Mouse (Mus musculus) embryonic fibroblast, embryonic 13.5 days (primary cell): ENCODE results near the gene Pitx3. TPM values are rescaled to one million over a fixed set of nuclear protein-coding genes. Genes with fewer than 3 reads are reported as not detected.

Experiments
- H3K27ac ChIP-seq: 2 replicates; pipeline ENCODE4 v1.5.1; 2012; ENCODE audit warnings: low read length, control low read depth, inconsistent platforms; ENCODE audit not compliant: insufficient read depth
- H3K4me1 ChIP-seq: 2 replicates; pipeline ENCODE4 v1.6.1; 2011; ENCODE audit warnings: low read length; ENCODE audit not compliant: control insufficient read depth, insufficient read depth
- H3K4me3 ChIP-seq: 2 replicates; pipeline ENCODE4 v1.5.1; 2011; ENCODE audit warnings: mild to moderate bottlenecking, control low read depth, low read length; ENCODE audit not compliant: insufficient read depth
- CTCF ChIP-seq: IDR thresholded peaks from 2 replicates; pipeline ENCODE4 v1.5.1; 2011; ENCODE audit warnings: mild to moderate bottlenecking, control low read depth, low read length, moderate library complexity, borderline replicate concordance; ENCODE audit not compliant: insufficient read depth
- POLR2A ChIP-seq: IDR thresholded peaks from 2 replicates; pipeline ENCODE4 v1.6.1; 2011; ENCODE audit warnings: low read depth, mild to moderate bottlenecking, control low read depth, low read length, moderate library complexity
- polyA plus RNA-seq: library from polyadenylated mRNA; stranded (reverse); fragments of >200 nt; gene quantifications from 2 replicates; pipeline ENCODE4 v1.2.4, GENCODE M21; 2011; ENCODE audit warnings: low read depth; ENCODE audit not compliant: missing spikeins, insufficient read length

The Pitx3 gene
- polyA plus RNA-seq, 1 experiment: not detected

DNA sequence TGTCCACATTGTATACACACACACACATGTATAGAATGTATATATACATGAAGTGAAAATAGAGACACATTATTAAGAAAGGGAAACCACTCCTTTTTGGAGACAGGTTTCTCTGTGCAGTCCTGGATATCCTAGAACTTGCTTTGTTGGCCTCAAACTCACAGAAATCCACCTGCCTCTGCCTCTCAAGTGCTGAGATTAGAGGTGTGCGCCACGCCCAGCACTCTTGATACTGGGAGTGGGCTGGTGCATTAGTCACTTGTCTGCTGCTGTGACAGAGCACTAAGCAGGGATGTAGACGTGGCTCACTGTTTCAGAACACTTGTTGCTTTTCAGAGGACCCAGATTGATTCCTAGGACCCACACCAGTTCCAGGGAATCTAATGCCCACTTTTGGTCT is 17.8 kb upstream of the Pitx3 start:
- no peak for TF ChIP-seq CTCF
- no peak for TF ChIP-seq POLR2A
- Histone ChIP-seq H3K4me1 (no peaks in the 10 kb centered on the region), H3K27ac (no peak overlapping the region), H3K4me3 (no peak overlapping the region)

DNA sequence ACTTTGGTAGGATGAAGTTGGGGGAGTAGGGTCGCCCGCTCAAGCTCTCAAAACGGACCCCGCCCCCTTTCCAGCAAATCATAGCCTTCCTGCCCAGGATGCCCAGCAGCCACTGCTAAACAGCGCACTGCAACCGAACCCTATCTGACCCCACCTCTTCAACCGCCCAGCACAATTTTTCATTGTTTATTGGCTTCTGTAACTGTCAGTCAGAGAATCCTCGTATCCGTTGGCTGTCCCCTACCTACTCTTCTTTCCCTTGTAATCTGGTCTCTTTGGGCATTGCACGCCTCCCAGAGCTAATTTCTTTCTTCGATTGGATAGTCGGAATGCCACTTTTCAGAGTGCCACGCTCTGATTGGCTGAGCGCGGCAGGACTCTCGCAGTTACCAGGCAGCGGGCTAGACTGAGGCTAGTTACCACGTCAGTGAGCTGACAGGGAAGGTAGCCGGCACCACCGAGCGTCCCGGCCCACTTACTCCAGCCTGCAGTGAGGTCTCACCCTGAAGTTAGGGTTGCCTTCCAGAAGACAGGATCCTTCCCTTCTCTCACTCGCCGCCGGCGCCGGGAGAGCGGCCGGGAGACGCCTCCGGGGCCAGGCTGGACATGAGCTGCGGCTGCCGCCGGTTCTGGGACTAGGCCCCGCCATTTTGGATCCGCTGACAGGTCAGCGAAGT is 4.1 kb upstream of the Pitx3 start, which contains the start of gene Gbf1:
TSS of gene Gbf1 (plus strand) at position 383 of the 677 bp plus-strand sequence.
- Histone ChIP-seq H3K27ac (no peak within 1 kb of the TSS), H3K4me1 (peaks cover 6% of the 10 kb centered on the region; the same call in 1 of the 2 replicates), H3K4me3 (peak within 1 kb of the TSS; percentile 96)
- TF ChIP-seq POLR2A (peak; percentile 91), CTCF (no peak)

- TF ChIP-seq POLR2A (no peak), CTCF (no peak)
- Histone ChIP-seq H3K27ac (no peak overlapping the region), H3K4me3 (no peak overlapping the region), H3K4me1 (peaks cover 6% of the 10 kb centered on the region; the same call in 1 of the 2 replicates)
Measured at GRCm38 (mm10) chr19:46149091-46149490, 965 bp upstream of the Pitx3 start.

GRCm38 (mm10) chr19:46148372-46148760 is 240 bp upstream of the Pitx3 start:
- no peak overlapping the region for H3K27ac ChIP-seq

DNA sequence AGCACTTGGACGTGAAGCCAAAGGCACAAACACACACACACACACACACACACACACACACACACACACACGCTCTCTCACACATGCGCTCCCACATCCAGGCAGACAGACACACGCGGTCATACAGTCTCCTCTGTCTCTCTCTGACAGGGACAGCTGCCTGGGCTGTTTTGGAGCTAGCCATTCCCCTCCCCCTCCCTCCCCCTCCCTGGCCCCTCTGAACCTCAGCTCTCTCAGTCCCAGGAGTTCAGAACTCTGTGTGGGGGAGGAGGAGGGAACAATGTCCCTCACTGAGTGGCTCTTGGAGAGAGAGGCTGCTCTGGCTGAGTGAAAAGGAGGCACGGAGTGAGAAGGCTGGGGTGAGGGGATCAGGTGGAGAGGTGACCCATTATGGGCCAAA is 7.0 kb downstream of the Pitx3 start:
- Histone ChIP-seq H3K4me1 (no peaks in the 10 kb centered on the region), H3K27ac (no peak overlapping the region), H3K4me3 (no peak overlapping the region)
- TF ChIP-seq CTCF (no peak), POLR2A (no peak)

More at GRCm38 (mm10) chr19:46148372-46148760, 240 bp upstream of the Pitx3 start:
- Histone ChIP-seq H3K4me3 (peak overlapping the region; percentile 50), H3K4me1 (no peaks in the 10 kb centered on the region)
- TF ChIP-seq POLR2A (no peak), CTCF (no peak)

DNA sequence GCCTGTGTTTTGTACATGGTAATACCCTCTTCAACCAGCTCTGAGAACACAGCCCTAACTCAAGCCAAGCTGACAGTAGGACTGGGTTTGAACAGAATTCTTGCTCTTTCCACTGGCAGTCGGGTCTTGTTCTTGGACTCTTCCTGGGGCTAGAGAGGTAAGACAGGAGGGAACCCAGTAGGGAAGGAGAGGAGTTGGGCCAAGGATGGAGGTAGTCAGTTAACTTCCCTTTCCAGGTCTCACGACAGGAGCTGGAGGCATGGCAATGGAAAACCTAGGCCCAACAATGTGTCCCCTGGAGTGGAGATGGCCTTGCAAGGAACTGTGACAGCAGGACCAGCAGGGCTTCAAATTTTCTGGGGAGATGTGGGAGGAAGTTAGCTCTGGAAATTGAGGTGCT is 7.8 kb downstream of the Pitx3 start:
- no peak overlapping the region for H3K27ac ChIP-seq
- H3K4me3 ChIP-seq: no peak overlapping the region
- TF ChIP-seq POLR2A (no peak), CTCF (no peak)
- H3K4me1 ChIP-seq: no peaks in the 10 kb centered on the region

- no peak overlapping the region for H3K27ac ChIP-seq
Measured at GRCm38 (mm10) chr19:46136639-46137580, 11.2 kb downstream of the Pitx3 start.

GRCm38 (mm10) chr19:46135789-46136638 is 12.1 kb downstream of the Pitx3 start:
- Histone ChIP-seq H3K27ac (no peak overlapping the region), H3K4me3 (peak overlapping the region; percentile 37), H3K4me1 (no peaks in the 10 kb centered on the region)
- no peak for TF ChIP-seq CTCF
- TF ChIP-seq POLR2A: no peak

More at GRCm38 (mm10) chr19:46136639-46137580, 11.2 kb downstream of the Pitx3 start:
- Histone ChIP-seq H3K4me3 (peak overlapping the region; percentile 37; the same call in 1 of the 2 replicates), H3K4me1 (no peaks in the 10 kb centered on the region)
- TF ChIP-seq POLR2A: no peak
- TF ChIP-seq CTCF: peak; percentile 87

- Histone ChIP-seq H3K4me1 (no peaks in the 10 kb centered on the region), H3K4me3 (peak overlapping the region; percentile 37; the same call in 1 of the 2 replicates), H3K27ac (no peak overlapping the region)
- no peak for TF ChIP-seq POLR2A
- peak; percentile 98 for TF ChIP-seq CTCF
Measured at GRCm38 (mm10) chr19:46135297-46135696, 12.8 kb downstream of the Pitx3 start.

GRCm38 (mm10) chr19:46132577-46132976 is 15.5 kb downstream of the Pitx3 start:
- TF ChIP-seq CTCF: no peak
- TF ChIP-seq POLR2A: no peak

More at GRCm38 (mm10) chr19:46132577-46132976, 15.5 kb downstream of the Pitx3 start:
- no peaks in the 10 kb centered on the region for H3K4me1 ChIP-seq
- H3K4me3 ChIP-seq: no peak overlapping the region
- no peak overlapping the region for H3K27ac ChIP-seq
